Mouse (Mus musculus) heart, postnatal 10 days (tissue): ENCODE data around the gene Gpr132. TPM values are rescaled to one million over a fixed set of nuclear protein-coding genes. Genes with fewer than 3 reads are reported as not detected.

Source experiments
- DNase-seq, 2 experiments: peaks; one replicate each; pipeline ENCODE4 v3.0.0; 2021
- intact Hi-C: fragments of 180-260 bp; cut with DNase I; formaldehyde crosslinking; loops from one replicate; pipeline ENCODE4 v1.15.1; 2025
- total RNA-seq, 2 experiments: library from RNA; stranded (reverse); gene quantifications; 2 replicates each; pipeline ENCODE4 v1.2.3; 2021

The Gpr132 gene
- total RNA-seq, 2 experiments from 2014 or later, result 0.17 to 0.19 TPM

DNA sequence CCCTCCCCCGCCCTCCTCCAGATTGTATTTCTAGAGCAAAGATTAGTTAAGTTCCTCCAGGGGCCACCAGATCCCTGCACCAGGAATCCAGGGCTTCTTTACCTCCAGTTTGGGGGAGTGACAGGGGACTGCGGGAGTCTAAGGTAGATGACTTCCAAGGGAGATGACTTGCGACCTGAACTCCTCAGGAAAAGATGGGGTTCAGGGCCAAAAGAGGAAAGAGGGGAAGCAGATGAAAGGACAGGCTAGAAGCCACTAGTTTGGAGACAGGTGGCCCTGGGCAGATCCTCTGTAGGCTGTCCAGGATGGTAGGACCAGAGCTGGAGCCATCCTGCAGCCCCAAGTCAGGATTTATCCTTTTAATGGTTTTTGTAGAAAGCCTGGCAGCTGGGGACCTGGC lies 65.1 kb downstream of the Gpr132 start:
- DNase-seq, result no peak
- intact Hi-C loops, result no loop called here

- no peak for DNase-seq
- intact Hi-C loops, result loop anchor here (2.0 kb wide), 1 partner anchor 55 kb away; no protein-coding TSS in a partner anchor
Observed at GRCm38 (mm10) chr12:112801864-112802846, 65.9 kb downstream of the Gpr132 start, which contains the start of gene Ahnak2. Gene Ahnak2 (minus strand): TSS chr12:112802657.

Other genes with a start within 250 kb of the Gpr132 start
- gene Adssl1, start 248.2 kb downstream of the Gpr132 start, total RNA-seq, result 100 to 1,000 TPM; 129 to 136 TPM
- gene Siva1, start 223.5 kb downstream of the Gpr132 start, total RNA-seq, result 10 to 100 TPM; 26.4 to 31.4 TPM
- gene Akt1, start 193.3 kb downstream of the Gpr132 start, total RNA-seq, result 100 to 1,000 TPM; 346 to 355 TPM
- gene Zbtb42, start 189.4 kb downstream of the Gpr132 start, total RNA-seq, result 1 to 10 TPM; 7.7 to 8.5 TPM
- gene Cep170b, start 147.8 kb downstream of the Gpr132 start, total RNA-seq, result 10 to 100 TPM; 11.3 to 11.9 TPM
- 1 to 10 TPM; 5.7 to 5.8 TPM for gene Pld4, start 107.6 kb downstream of the Gpr132 start, total RNA-seq
- 10 to 100 TPM; 13.6 to 17.4 TPM for gene Ahnak2, start 65.6 kb downstream of the Gpr132 start, total RNA-seq
- gene Clba1, start 59.3 kb downstream of the Gpr132 start, total RNA-seq, result 1 to 10 TPM; 2.4 to 3.1 TPM
- gene Cdca4, start 38.8 kb downstream of the Gpr132 start, total RNA-seq, result 10 to 100 TPM; 13.7 to 16.6 TPM
- 10 to 100 TPM; 36.1 to 38.5 TPM for gene Jag2, start 61.5 kb upstream of the Gpr132 start, total RNA-seq
- gene Nudt14, start 73.9 kb upstream of the Gpr132 start, total RNA-seq, result 10 to 100 TPM; 11.7 to 11.8 TPM
- gene Btbd6, start 108.3 kb upstream of the Gpr132 start, total RNA-seq, result 10 to 100 TPM; 22.9 to 24.5 TPM
- gene Brf1, start 132.5 kb upstream of the Gpr132 start, total RNA-seq, result 10 to 100 TPM; 29.3 to 35.8 TPM
- 10 to 100 TPM; 29.3 to 30.4 TPM for gene Pacs2, start 146.3 kb upstream of the Gpr132 start, total RNA-seq
- under 1 TPM in 1 of 2 experiments, not detected in 1; 0.41 TPM for gene Tex22, start 206.3 kb upstream of the Gpr132 start, total RNA-seq
- 10 to 100 TPM; 50.1 TPM for gene Mta1, start 230.1 kb upstream of the Gpr132 start, total RNA-seq